Mouse (Mus musculus): ENCODE measurements at regions not wholly inside any gene's neighbourhood (a gene's known extent, or its start where the extent isn't known, plus 50 kb on each side); places are given as distances from the start of the nearest gene placed in this dataset.
"Not testable (repeated sequence)": the region's sequence is repeated elsewhere in the genome, so short reads cannot be mapped to it uniquely, and the experiment has no call there.

DNA sequence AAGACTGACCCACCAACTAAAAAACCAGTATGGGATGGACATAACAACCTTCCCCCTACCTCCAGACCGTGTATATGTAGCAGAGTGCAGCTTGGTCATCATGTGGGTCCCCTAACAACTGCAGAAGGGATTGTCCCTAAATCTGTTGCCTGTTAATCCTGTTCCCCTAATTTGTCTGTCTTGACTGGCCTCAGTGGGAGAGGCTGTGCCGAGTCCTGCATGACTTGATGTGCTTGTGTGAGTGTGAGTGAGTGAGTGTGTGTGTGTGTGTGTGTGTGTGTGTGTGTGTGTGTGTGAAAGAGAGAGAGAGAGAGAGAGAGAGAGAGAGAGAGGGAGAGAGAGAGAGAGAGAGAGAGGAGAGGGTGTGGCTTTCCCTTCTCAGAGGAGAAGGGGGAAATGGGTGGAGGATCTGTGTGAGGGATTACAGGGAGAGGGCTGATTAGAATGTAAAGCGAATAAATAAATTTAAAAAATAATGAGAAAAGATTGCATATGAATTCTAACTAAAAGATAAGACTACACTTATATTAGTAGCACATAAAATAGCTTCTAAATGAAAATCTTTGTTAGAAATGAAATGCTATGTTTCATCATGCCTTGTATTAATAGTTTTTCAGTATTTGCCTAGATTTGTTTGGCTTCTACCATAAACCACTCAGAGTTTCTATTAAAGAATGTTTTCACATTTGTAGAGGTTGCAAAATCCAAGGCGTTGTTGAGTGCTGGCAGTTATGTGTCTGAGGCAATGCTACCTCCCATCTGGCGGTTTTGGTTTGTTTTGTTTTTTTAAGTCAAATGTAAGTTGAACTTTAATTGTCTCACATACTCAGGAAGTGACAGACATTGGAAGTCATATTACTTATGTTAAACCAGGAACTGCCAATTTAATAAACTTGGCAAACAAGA is 740.9 kb downstream of the Abca13 start:
- no peak for DNase-seq (ENCODE audit: low read depth, low spot score)

DNA sequence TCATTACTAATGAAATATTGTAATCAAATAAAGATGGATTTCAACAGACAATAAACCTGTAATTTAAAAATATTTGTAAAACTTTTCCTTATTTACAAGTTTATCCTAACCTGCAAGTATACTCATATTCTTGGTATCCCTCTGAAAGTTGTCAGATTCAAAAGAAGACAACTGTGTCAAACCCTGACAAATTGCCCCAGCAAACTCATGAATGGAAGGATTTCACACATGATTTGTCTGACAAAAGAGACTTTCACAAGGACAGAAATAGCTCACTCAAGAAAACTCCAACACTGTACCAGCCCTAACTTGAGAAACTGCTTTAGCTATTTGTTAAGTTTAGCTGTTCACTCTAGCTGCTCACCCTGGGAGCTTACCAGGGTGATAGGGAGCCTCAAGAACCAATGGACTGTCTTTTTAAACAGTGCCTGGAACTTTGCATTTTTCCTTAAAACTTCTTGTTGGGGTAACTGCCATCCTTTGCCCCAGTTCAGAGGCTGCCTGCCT is 771.0 kb downstream of the Abca13 start:
- DNase-seq (ENCODE audit: low read depth, low spot score) = no peak

DNA sequence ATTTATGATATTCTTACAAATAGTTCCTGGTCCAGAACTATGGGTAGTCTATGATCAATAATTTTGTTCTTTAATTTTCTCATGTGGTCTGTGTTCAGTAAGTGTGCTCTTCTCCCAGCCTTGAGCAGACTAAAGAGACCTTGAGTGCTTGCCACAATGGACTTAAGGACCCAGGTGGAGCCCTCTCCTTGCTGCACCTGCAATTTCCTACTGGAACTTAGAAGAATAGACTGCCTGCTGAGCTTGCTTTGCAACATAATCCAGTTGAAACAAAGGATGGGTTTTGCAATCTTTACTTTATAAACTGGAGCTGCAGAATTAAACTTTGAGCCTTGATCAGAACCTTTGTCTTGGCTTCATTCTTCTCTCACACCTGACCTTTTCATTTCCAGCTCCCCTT is 791.2 kb downstream of the Abca13 start:
- DNase-seq (ENCODE audit: low read depth, low spot score) = peak; percentile 77

DNA sequence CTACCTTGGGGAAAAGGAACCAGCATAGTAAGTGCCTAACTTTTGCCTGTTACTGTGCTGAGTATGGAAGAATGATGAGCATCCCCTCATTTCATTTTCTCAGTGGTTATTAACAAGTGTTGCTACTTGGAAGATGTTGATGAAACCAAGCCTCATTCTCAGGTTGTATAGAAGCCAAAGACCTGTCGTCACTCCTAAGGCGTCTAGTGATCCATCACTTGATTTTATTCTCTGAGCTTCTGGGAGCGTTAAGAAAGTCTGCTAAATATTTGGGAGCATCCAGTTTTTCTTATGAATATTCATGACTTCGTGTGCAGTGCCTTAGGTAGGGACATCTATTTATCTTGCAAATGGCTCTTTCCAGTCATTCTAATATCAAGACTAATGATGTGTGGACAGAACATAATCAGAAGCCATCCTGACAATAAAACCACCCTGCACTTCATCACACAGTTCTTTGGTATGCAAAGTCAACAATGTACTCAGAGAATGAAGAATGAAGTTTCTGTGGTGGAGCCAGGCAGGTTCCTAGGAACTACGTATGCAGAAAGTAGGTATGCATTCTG is 802.9 kb downstream of the Abca13 start:
- DNase-seq (ENCODE audit: low read depth, low spot score) = no peak

DNA sequence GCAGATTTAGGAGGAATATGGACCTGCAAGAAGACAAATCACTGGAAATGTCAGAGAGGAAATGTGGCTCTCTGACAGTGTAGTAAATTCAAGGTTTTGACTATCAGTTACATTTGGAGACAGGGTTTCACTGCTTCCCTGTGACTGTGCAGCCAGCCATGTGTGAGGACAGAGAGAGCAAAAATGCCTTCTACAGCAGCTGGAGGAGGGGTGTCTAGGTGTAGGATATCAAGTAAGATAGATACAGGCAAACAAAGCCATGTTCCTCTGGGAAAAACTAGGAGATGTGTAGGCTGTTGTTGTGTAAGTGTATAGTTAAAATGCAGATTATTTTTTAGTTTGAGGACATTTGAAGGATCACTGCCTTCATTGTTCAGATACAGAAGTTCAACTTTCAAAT is 803.6 kb downstream of the Abca13 start:
- no peak for DNase-seq (ENCODE audit: low read depth, low spot score)

DNA sequence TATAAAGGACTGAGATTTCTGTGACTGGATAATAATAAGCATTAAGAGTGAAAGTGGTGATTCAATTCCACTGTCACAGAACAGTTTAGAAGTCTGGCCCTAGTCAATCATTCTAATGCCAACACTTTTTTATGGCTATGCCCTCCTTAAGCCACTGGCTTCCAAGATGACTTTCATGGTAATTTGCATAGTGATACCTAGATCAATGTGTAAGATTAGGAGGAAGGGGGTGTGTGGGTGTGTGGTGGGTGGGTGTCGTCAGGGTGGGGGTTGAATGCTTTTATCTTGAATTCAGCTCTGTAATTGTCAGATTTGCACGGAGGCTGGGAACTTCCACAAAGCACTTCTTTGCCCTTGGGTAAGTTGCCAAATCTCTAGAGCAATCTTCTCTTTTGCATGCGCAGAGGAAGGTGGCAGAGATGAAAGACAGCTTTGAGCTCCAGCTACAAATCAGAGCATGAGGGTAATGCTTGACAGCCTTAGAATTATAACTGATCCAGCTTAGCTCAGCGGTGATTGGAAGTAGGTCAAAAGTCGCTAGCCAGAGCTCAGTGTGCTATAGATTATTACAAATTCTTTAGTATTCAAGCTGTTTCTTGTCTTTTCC is 805.9 kb downstream of the Abca13 start:
- no peak for DNase-seq (ENCODE audit: low read depth, low spot score)

DNA sequence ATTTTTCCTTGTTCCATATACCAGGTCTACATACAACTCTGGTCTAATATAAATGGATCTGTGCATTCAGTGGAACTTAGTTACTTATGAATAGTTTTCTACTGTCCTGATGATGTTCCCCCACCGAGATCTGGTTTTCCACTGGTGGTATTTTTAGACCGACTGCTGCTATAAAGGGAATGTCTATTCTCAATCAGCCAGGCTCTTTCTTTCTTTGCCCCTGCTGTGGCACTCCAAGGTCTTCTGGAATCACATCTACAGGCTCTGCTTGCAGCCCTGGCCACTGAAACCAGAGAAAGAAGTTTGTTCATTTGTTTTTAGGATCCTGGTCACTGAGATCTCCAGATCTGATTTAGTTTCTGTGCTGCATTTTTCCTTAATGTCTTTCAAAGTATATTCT is 810.4 kb downstream of the Abca13 start:
- no peak for DNase-seq (ENCODE audit: low read depth, low spot score)

DNA sequence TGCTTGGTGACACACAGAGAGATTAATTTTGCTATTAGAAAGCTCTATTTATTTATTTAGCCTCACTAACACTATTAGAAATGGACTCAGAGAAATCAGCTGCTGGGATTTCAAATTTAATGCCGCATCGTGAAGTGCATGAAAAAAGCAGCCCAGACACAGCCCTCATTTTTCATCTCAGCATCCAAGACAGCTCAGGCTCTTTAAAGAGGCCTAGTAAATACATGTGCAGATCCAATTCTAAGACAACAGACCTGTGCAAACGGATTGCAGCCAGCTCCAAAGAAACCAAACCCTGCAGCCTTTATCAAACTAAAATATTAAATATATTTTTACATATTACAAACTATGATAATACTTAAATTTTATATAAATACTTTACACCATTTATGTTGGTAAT is 815.1 kb downstream of the Abca13 start:
- DNase-seq (ENCODE audit: low read depth, low spot score) = no peak

DNA sequence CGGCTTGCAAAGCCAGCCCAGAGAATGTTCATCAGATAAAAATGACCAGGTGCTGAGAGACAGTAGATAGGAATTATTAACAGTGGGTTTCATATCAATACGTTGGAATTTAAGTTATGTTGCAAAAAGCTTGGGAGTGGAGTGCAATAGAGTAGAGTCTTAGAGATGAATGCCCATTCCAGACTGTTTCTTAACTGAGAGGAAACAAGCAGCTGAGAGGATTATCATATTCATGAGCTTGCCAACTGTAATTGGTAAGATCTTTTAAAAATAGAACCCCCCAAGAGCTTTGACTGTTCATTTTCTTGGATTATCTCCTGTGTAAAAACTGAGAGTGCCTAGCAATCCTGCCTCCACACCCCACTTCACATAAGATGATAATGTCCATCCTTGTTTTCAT is 854.9 kb downstream of the Abca13 start:
- DNase-seq (ENCODE audit: low read depth, low spot score) = no peak

DNA sequence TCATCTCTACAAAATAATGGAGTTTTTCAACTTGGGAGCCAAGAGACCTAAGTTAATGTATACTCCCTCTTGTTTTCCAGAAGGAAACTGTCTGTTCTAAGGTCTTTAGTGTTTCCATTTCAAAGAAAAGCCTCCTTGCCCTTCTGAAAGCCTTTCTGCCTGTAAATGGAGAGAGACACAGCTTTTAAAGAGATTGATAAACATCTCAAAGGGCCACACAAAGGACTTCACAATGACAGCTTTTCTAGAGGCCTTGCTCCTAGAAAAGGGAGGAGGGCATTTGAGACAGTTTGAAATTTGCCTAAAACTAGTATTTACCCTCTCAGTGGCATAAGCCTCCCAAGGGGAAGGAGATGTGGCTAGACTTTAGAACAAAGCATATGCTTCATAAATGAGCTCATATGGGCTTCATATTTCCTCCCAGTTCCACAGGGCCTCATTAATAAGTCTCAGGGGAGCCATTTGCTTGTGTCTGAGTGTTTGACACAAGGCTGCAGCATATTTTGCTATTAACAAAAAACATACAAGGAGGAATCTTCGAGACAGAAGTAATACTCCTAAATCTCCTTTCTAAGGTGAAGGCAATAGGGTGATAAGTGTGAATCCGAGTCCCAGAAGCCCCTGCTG is 860.0 kb downstream of the Abca13 start:
- DNase-seq (ENCODE audit: low read depth, low spot score) = peak; percentile 92

DNA sequence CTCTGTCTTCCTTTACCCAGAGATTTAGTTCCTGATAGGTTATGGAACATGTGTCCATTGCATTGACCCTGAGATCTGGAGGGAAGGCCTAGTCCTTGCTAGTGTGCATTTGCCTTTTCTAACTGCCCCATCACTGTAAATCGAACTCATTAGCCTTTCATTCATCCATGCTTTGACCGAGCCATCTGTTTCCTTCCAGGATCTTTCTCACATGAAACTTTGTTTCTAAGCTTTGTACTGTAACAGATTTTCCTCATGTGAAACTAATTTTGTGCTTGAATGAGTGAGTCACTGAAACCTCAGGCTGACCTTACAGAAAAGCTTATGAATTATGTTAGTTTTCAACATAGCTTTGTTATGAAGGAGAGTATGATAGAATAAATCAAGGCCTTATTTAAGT is 880.1 kb downstream of the Abca13 start:
- DNase-seq (ENCODE audit: low read depth, low spot score) = no peak

DNA sequence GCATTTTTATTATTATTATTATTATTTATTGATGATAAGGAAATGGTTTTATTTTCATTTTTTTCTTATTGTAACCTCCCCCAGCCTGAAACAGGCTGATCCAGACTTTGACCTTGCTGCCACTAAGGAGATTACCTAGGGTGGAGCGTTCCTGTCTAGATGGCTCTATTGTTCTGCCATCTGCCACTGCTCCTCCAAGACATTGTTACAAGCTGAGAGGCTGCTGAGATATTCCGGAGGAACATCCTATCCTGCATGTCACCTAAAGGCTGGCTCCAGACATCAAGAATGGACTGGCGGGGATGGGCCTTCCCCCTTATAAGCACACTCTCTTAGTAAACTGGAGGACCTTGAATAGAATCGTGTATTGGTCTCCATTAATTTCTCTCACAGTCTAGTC is 896.2 kb downstream of the Abca13 start:
- DNase-seq (ENCODE audit: low read depth, low spot score) = peak; percentile 92

DNA sequence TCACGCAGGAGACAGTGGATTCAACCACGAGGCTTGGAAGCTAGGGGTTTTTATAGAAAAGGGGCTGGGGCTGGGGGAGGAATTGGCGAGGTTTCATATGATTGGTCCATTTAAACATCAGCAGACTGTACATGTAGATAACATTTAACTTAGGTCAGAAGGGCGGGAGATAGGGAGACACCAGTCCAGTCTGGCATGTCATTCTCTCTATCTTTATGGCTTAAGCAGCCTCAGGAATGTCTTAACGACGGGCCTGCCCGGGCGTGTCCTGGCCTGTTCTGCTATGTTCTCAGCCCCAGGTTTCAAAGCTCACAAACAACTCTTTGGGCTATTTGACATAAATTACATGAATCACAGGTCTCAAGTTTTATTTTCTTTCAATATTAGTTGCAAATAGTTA is 910.6 kb downstream of the Abca13 start:
- not testable (repeated sequence) for DNase-seq (ENCODE audit: low read depth, low spot score)

DNA sequence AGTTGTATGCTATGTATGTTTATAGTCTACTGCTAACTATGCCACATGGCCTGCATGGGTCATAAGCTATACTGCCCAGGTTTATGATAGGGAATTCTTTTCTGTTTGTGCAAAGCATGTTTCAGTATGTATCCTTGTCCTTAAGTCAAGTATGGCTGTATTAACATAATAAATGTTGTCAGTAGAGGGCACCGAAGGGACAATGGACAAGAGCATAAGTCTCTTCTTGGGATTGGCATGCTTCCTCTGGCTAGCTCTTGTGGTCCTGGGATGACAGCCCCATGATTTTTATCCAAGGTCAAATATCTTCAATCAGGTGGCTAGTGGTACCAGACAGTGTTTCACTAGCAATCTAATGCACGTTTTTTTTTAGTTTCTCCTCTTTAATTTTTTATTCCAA is 913.3 kb downstream of the Abca13 start:
- DNase-seq (ENCODE audit: low read depth, low spot score) = no peak

DNA sequence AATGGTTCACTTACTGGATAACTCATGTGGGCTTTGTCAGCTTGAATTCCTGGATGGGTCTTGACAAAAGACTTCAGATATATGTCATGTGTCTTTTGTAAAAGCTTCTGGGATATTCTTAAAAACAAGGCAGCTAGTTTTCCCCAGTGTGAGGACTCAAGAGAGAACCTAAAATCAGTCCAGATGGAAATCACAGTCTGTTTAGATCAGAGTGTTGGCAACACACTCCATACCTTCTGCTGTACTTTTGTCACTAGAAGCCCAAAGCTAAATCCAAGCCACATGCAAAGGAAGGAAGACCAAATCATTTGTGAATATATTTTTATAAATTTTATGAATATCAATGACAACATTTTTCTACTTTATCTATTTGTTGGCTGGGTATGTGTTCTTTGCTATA is 950.4 kb downstream of the Abca13 start:
- DNase-seq (ENCODE audit: low read depth, low spot score) = no peak

DNA sequence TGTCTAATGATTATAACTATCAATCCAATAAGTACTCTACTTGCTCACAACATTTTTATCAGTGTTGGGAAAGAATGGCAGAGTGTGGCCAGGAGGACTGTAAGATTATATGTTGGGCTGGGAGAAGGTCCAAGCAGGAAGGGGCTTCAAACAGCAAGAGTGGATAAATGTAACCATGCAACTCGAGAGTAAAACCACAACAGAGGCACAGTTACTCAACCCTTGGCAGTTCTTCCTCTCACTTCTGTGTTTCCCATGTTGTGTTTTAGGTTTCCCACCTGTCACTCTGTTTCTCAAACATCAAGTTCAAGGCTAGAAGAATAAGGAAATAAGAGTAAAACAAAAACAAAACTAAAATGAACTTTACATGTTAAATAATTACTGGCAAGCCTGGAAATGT is 957.4 kb downstream of the Abca13 start:
- no peak for DNase-seq (ENCODE audit: low read depth, low spot score)

DNA sequence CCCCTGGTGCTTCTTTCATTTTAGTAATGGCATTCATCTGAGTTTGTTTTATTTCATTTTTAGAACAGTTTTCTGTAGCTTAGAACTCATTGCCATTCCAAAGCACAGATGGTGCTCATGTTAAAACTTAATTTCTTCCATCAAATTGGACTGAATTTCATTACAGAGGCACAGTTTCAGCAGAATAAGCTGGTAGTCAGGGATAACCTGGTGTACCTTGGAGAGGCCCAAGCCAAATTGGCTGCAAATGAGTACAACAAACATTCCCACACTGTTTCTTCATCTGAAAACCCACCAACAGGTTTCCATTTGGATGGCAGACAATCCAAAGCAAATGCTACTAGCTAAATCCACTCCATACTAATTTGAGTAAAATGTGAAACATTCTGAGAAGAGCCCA is 960.2 kb upstream of the Vwc2 start:
- no peak for DNase-seq (ENCODE audit: low read depth, low spot score)

DNA sequence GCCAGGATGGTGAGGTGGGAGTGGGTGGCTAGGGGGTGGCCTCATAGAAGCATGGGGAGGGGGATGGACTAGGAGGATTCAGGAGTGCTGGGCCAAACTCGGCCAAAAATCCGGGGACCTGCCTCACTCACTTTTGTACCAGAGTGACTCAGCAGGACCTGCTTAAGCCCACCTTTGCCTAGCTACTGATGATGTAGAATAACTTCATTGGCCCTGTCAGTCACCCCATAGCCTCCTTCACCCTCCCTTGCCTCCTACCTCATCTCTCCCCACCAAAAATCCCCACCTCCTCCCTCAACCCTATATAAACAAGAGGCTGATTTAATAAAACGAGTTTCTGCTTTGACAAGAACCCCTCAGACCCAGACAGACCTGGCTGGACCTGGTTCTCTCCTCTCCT is 920.3 kb upstream of the Vwc2 start:
- DNase-seq (ENCODE audit: low read depth, low spot score) = no peak

DNA sequence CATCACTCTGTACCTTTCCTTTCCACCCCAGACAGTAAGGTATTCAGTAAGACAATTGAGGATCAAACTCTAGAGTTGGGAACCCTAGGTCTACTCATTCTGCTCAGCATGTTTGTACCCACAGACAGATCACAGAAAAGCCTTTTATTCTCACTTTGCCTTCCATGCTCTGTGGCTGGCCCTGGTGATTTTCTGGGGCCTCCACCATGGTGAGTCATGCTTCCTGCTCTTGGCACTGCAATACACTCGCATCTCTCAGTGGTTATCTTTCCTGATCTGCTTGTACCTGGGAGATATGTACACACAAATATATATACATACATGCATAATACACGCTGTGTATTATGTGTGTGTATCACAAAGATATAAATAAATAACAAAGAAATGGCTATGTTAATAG is 919.2 kb upstream of the Vwc2 start:
- DNase-seq (ENCODE audit: low read depth, low spot score) = no peak

DNA sequence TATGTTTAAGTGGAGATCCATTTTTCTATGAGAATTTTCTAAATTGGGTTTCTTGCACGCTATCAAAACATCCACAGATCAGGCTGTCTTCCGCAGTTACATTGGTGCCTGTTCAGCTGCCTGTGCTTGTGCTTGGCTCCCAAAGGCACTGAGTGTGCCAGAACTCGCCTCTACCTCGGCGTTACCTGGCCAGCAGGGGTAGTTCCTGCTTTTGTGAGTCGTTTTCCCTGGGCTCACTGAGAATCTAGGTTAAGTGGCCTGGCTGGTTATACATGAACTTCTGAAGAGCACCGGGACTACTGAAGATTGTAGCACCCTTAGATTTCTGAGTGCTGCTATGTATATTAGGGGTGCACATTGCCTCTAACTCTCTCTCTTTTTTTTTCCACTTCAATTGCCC is 913.0 kb upstream of the Vwc2 start:
- DNase-seq (ENCODE audit: low read depth, low spot score) = no peak

DNA sequence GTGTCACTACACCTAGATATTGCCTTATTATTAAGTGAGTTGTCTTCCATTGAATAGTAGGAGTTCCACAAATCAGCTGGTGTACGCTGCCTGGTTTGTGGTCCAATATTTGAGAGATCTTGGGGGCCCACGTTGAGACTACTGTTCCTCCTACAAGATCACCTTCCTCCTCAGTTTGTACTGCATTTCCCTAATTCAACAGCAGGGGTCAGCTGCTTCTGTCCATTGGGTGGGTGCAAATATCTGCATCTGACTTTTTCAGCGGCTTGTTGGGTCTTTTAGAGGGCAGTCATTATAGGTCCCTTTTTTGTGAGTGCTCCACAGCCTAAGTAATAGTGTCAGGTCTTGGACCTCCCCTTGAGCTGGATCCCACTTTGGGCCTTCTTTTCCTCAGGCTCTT is 908.8 kb upstream of the Vwc2 start:
- DNase-seq (ENCODE audit: low read depth, low spot score) = peak; percentile 54

All from ES-CJ7 (cell line).